Mouse (Mus musculus): ENCODE results near the gene Nfatc3.
A peak's percentile ranks its signal among the peaks of the same experiment; 100 is the strongest.

Nfatc3 gene

DNA sequence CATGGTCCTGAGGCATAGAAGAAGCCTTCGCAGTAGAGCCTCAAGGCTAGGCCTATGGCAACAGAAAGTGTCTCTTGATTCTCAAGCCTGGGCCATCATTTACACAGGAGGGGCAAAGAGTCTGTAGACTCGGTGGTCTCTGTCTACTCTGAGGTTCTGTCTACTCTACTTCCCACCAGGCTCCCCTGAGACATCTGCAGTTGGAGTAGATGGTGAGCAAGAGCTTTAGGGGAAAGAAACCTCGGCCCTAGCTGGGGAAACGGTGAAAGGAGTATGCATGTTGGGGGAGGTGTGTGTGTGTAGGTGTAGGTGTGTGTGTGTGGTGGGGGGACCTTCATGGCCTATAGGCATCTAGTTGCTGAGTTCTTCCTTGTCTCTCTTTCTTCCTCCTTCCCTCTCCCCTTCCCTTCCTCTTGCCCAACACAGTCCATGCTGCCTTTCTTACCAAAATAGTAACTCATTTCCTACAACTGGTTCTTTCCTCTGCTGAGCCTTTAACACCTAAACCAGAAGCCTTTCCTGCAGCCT is 2.1 kb upstream of the Nfatc3 start:
- no peak for DNase-seq (ENCODE audit: low spot score)

- DNase-seq (ENCODE audit: low spot score): peak; percentile 42
These were observed 1.2 kb downstream of the Nfatc3 start for GRCm38 (mm10) chr8:106059613-106060371.

DNA sequence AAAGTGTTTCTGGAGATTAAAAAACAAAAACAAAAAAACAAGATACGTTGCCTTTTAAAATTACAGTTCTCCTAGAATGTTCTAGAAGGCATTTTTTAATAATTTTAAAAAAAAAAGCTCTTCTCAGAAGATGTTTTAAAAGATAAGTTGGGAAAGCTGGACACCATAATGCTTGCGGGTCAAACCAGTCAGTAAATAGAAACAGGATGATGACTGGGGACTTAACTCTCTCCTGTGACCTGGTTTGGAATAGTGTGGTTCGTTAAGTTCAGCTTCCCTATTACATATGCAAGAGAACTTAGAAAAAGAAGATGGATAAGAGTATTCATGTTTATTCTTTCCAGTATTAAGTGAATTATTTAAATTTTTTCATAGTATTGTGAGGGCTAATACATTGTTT is 1.9 kb downstream of the Nfatc3 start:
- no peak for DNase-seq (ENCODE audit: low spot score)

- no peak for DNase-seq (ENCODE audit: low spot score)
These were observed 3.0 kb downstream of the Nfatc3 start for GRCm38 (mm10) chr8:106061686-106062085.

DNA sequence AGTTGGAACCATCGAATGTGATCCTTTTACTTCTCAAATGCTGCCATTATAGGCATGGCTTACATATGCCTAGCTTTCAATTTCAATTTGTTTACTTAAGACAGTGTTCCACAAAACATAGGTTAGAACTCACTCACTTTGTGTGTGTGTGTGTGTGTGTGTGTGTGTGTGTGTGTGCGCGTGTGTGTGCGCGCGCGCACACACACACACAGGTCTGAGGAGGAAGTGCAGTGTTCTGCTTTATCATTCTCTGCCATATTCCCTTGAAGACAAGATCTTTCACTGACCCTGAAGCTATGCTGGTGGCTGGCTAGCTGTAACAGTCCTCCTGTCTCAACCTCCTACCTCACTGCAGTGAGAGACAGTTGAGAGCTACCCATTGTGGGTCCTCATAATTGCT is 4.4 kb downstream of the Nfatc3 start:
- DNase-seq (ENCODE audit: low spot score): no peak

DNA sequence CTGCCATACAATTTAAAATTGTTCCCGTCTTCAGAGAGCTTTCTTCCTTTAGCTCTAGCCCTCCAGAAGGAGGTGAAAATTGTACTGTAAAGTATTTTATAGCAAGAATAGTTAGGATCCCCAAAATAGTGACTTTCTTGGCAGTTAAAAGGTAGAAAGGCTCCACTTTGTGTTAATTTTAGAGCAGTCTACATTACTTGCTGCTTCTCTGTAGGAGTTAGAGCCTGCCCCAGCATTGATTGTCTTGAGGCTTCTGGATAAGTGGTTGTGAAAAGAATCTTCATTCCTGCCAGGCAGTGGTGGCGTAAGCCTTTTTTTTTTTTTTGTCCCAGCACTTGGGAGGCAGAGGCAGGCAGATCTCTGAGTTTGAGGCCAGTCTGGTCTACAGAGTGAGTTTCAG is 8.1 kb downstream of the Nfatc3 start:
- no peak for DNase-seq (ENCODE audit: low spot score)

DNA sequence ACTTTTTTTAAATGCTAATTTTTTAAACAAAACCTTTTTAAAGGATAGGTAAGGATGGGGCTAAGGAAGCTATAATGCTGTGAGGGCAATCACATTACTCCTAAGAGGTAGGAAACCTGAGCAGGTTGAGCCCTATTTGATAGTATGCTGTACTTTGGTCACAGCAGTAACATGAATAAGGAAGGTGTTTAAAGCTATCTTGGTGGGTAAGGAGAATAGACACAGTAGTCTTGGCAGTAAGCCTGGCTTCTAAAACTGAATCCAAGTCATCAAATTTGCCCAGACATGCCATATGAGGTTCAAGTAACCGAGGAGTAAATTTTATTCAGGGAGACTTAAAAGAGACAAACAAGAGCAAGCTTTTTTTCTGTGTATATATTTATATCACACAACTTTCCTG is 10.9 kb downstream of the Nfatc3 start:
- no peak for DNase-seq (ENCODE audit: low spot score)

GRCm38 (mm10) chr8:106072113-106072512 is 13.5 kb downstream of the Nfatc3 start:
- DNase-seq (ENCODE audit: low spot score): no peak

GRCm38 (mm10) chr8:106074236-106074635 is 15.6 kb downstream of the Nfatc3 start:
- no peak for DNase-seq (ENCODE audit: low spot score)

GRCm38 (mm10) chr8:106074659-106075058 is 16.0 kb downstream of the Nfatc3 start:
- DNase-seq (ENCODE audit: low spot score): no peak

GRCm38 (mm10) chr8:106075161-106075862 is 16.7 kb downstream of the Nfatc3 start:
- DNase-seq (ENCODE audit: low spot score): peak; percentile 33

DNA sequence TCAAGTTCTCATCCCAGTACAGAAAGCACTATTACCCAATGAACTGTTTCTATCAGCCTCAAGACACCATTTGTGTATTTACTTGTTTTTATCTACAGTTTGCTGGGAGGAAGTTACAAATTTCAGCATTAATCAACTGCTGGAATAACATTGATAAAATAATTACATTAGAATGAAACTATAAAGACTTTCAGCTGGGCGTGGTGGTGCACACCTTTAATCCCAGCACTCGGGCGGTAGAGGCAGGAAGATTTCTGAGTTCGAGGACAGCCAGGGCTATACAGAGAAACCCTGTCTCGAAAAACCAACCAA is 17.2 kb downstream of the Nfatc3 start:
- no peak for DNase-seq (ENCODE audit: low spot score)

GRCm38 (mm10) chr8:106076612-106077011 is 18.0 kb downstream of the Nfatc3 start:
- peak; percentile 46 for DNase-seq (ENCODE audit: low spot score)

GRCm38 (mm10) chr8:106077452-106078067 is 18.9 kb downstream of the Nfatc3 start:
- no peak for DNase-seq (ENCODE audit: low spot score)

- DNase-seq (ENCODE audit: low spot score): no peak
These were observed 43.7 kb downstream of the Nfatc3 start for GRCm38 (mm10) chr8:106102321-106102720.

DNA sequence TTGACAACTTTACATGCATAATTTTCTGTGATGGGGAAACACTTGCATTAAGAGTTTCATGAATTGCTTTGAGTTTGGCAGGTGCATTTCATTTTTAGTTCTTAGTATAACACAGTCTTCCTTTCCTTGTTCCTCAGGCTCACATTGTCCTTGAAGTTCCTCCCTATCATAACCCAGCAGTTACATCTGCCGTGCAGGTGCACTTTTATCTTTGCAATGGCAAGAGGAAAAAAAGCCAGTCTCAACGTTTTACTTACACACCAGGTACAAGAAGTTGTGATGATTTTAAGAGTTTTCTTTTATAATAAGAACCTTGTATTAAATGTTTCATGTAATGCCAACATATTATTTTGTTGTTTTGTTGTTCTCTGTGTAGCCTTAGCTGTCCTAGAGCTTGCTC is 45.2 kb downstream of the Nfatc3 start:
- no peak for DNase-seq (ENCODE audit: low spot score)

GRCm38 (mm10) chr8:106106193-106106592 is 47.6 kb downstream of the Nfatc3 start:
- DNase-seq (ENCODE audit: low spot score): no peak

GRCm38 (mm10) chr8:106108080-106108479 is 49.4 kb downstream of the Nfatc3 start:
- DNase-seq (ENCODE audit: low spot score): no peak

DNA sequence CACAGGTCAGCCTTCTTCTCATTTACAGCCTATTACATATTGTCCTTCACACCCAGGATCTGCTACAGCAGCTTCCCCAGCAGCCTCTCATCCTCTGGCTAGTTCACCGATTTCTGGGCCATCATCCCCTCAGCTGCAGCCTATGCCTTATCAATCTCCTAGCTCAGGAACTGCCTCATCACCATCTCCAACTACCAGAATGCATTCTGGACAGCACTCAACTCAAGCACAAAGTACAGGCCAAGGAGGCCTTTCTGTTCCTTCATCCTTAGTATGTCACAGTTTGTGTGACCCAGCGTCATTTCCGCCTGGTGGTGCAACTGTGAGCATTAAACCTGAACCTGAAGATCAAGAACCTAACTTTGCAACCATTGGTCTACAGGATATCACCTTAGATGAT is 50.1 kb downstream of the Nfatc3 start:
- DNase-seq (ENCODE audit: low spot score): no peak

GRCm38 (mm10) chr8:106112041-106112440 is 53.4 kb downstream of the Nfatc3 start:
- peak; percentile 33 for DNase-seq (ENCODE audit: low spot score)

DNA sequence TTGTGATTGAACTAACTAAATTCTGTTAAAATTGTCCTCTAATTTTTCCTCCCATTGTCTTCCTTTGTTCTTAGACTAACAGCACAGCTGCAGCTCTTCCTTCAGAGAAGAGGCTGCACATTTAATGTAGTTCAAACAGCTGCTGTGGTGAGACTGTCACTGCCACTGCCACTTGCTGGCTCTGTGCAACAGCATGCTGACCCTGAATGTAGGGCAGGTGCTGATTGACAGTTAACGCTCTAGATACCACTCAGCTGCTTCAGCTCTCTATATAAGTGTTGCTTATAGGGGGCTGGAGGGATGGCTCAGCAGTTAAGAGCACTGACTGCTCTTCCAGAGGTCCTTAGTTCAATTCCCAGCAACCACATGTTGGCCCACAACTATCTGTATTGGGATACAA is 53.9 kb downstream of the Nfatc3 start:
- DNase-seq (ENCODE audit: low spot score): no peak

- DNase-seq (ENCODE audit: low spot score): no peak
These were observed 57.3 kb downstream of the Nfatc3 start for GRCm38 (mm10) chr8:106115897-106116296.

DNA sequence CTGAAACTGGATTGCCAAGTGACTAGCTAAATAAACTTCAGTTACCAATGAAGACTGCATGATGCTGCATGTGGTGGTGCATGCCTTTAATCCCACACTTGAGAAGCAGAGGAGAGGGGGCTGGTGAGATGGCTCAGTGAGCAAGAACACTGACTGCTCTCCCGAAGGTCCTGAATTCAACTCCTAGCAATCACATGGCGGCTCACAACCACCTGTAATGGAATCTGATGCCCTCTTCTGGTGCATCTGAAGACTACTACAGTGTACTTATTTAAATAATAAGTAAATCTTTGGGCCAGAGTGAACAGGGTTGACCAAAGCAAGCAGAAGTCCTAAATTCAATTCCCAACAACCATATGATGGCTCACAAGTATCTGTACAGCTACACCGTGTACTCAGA is 64.8 kb downstream of the Nfatc3 start:
- no peak for DNase-seq (ENCODE audit: low spot score)

Data from lung, postnatal 25 days (tissue).